Mouse (Mus musculus): ENCODE measurements around the gene Nmur1. TPM values are rescaled to one million over a fixed set of nuclear protein-coding genes. Genes with fewer than 3 reads are reported as not detected.

Gene Nmur1
- polyA plus RNA-seq, 1 experiment from 2014 or later, result 0.15 TPM

Small RNAs within 50 kb of the gene (microRNA-seq; reads per million reads assigned to microRNA genes)
- gene mmu-mir-3535, result 35.8 reads per million, percentile 38 among the genes with 10 or more reads in this experiment

Other genes with a start within 250 kb of the Nmur1 start
- gene B3gnt7, start 123.4 kb downstream of the Nmur1 start, polyA plus RNA-seq (2016; fragmentation: Nextera tagmentation; extraction: Ambion mirVana), result 2.4 and 3.1 TPM in 2 replicates
- 306 and 360 TPM in 2 replicates for gene Ncl, start 66.8 kb downstream of the Nmur1 start, polyA plus RNA-seq (2016; fragmentation: Nextera tagmentation; extraction: Ambion mirVana)
- gene Tex44, start 101 bp upstream of the Nmur1 start, polyA plus RNA-seq (2016; fragmentation: Nextera tagmentation; extraction: Ambion mirVana), result not detected in 2 replicates
- 2,887 and 2,907 TPM in 2 replicates for gene Ptma, start 100.5 kb upstream of the Nmur1 start, polyA plus RNA-seq (2016; fragmentation: Nextera tagmentation; extraction: Ambion mirVana)
- gene Pde6d, start 156.4 kb upstream of the Nmur1 start, polyA plus RNA-seq (2016; fragmentation: Nextera tagmentation; extraction: Ambion mirVana), result 98.8 and 104 TPM in 2 replicates
- gene Cops7b, start 156.7 kb upstream of the Nmur1 start, polyA plus RNA-seq (2016; fragmentation: Nextera tagmentation; extraction: Ambion mirVana), result 66.1 and 70.1 TPM in 2 replicates
- 12.6 and 13.8 TPM in 2 replicates for gene Nppc, start 244.3 kb upstream of the Nmur1 start, polyA plus RNA-seq (2016; fragmentation: Nextera tagmentation; extraction: Ambion mirVana)

Measured in neural tube, embryonic 12.5 days (tissue).